Mouse (Mus musculus) neural tube, embryonic 11.5 days (tissue): ENCODE results near the gene Mtfp1. TPM values are rescaled to one million over a fixed set of nuclear protein-coding genes. Genes with fewer than 3 reads are reported as not detected.
"Not testable (repeated sequence)": the region's sequence is repeated elsewhere in the genome, so short reads cannot be mapped to it uniquely, and the experiment has no call there.

Source experiments
- ATAC-seq: fragments of 200-750 bp; cut with Nextera tagmentation; 2 replicates; pipeline ENCODE4 v1.8.0; 2017; ENCODE audit warnings: moderate number of reproducible peaks, mild to moderate bottlenecking, moderate TSS enrichment, moderate library complexity; ENCODE audit not compliant: insufficient read depth, low FRiP score, low TSS enrichment
- DNase-seq: peaks from one replicate; pipeline ENCODE4 v3.0.0-alpha.2; 2015; ENCODE audit warnings: low spot score
- H3K27ac ChIP-seq: fragments of 300-500 bp; sonication (generic); 2 replicates; pipeline ENCODE4 v1.5.1; 2014; ENCODE audit warnings: low read depth, mild to moderate bottlenecking, low read length
- H3K27me3 ChIP-seq: fragments of 300-500 bp; sonication (generic); 2 replicates; pipeline ENCODE4 v1.6.1; 2014; ENCODE audit warnings: mild to moderate bottlenecking, low read length, mixed read lengths; ENCODE audit not compliant: control insufficient read depth, insufficient read depth
- H3K36me3 ChIP-seq: fragments of 300-500 bp; sonication (generic); 2 replicates; pipeline ENCODE4 v1.6.1; 2014; ENCODE audit warnings: mild to moderate bottlenecking, low read length, moderate library complexity, mixed read lengths; ENCODE audit not compliant: control insufficient read depth, insufficient read depth
- H3K4me1 ChIP-seq: fragments of 300-500 bp; sonication (generic); 2 replicates; pipeline ENCODE4 v1.6.1; 2014; ENCODE audit warnings: low read length, mixed read lengths; ENCODE audit not compliant: control insufficient read depth, insufficient read depth
- H3K4me2 ChIP-seq: fragments of 300-500 bp; sonication (generic); 2 replicates; pipeline ENCODE4 v1.6.1; 2014; ENCODE audit warnings: low read depth, mild to moderate bottlenecking, moderate library complexity
- H3K4me3 ChIP-seq: fragments of 300-500 bp; sonication (generic); 2 replicates; pipeline ENCODE4 v1.5.1; 2014; ENCODE audit warnings: low read depth, low read length
- H3K9ac ChIP-seq: fragments of 300-500 bp; sonication (generic); 2 replicates; pipeline ENCODE4 v1.6.1; 2014; ENCODE audit warnings: mild to moderate bottlenecking, low read length
- H3K9me3 ChIP-seq: fragments of 300-500 bp; sonication (generic); 2 replicates; pipeline ENCODE4 v1.6.1; 2016; ENCODE audit warnings: low read length; ENCODE audit not compliant: control insufficient read depth
- WGBS: fragments of 180-500 bp; shearing (Covaris S2); extraction: QIAGEN DNeasy Blood & Tissue Kit; methylation state at CpG from one replicate; pipeline ENCODE4 v1.1.7; 2014; 5-methylcytosine and 5-hydroxymethylcytosine counted together
- polyA plus RNA-seq: library from polyadenylated mRNA; unstranded; fragments of >200 nt; fragmentation: Nextera tagmentation; extraction: Ambion mirVana; gene quantifications from 2 replicates; pipeline ENCODE4 v1.2.1, GENCODE M21; 2014

Gene Mtfp1
- polyA plus RNA-seq, 1 experiment from 2014 or later, result 6.7 TPM

DNA sequence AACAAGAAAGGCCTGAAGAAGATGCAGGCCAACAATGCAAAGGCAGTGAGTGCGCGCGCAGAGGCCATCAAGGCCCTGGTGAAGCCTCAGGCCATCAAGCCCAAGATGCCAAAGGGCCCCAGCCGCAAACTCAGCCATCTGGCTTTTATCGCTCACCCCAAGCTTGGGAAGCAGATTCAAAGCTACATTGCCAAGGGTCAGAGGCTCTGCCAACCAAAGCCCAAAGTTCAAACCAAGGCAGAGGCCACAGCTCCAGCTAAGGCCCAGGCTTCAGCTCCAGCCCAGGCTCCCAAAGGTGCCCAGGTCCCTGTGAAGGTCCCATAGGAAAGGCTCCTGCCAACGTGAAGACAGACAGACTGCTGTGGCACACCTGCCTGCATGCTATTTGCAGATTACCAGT is 12.7 kb upstream of the Mtfp1 start:
- H3K27ac ChIP-seq, H3K36me3 ChIP-seq, H3K4me3 ChIP-seq, H3K4me1 ChIP-seq, H3K27me3 ChIP-seq, H3K9ac ChIP-seq, H3K4me2 ChIP-seq, DNase-seq, H3K9me3 ChIP-seq, ATAC-seq: not testable (repeated sequence)
- WGBS, result 95% methylated on average over 6 of the region's 6 CpGs

DNA sequence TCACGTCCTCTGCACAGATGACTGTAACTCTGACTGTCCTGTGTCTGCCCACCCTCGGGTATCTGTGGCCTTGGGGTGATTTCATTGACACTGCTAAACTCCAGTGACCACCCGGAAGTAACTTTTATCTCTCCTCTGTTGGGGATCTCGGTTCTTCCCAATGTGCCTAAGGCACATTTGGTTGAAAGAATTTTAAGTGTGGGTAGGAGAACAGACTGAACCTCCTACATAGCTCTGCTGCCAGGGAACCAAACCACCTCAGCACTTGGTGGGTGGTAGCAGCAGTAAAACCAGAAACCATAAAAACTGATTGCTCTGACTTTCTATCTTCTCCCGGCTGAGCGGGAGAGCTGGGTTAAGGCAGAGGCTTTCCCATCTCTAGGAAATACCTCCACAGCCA is 10.2 kb upstream of the Mtfp1 start:
- Histone ChIP-seq H3K4me2 (no peak overlapping the region), H3K27ac (no peak overlapping the region), H3K4me1 (no peaks in the 10 kb centered on the region), H3K9ac (no peak overlapping the region), H3K27me3 (no peaks in the 10 kb centered on the region), H3K36me3 (no peaks in the 10 kb centered on the region), H3K9me3 (no peaks in the 10 kb centered on the region), H3K4me3 (no peak overlapping the region)
- no peak for DNase-seq
- WGBS, result 30% methylated on average over 6 of the region's 6 CpGs
- ATAC-seq, result no peak

DNA sequence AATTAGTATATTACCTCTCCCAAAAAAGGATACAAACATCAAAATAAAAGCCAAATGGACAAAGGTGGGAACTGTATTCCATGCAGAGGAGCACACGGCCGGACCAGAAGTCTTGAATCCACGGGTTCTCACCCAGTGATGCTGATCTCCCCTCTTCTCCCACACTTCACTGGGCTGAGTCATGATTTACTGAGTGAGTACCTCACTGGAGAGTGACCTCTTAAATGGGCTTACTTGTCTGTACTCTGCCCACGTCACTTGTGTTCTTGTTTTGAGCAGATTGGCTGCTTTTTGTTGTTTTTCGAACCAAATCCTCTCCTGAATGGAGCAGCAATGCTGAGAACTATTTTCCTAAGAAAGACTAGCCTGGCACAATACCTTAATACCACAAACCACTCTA is 9.7 kb upstream of the Mtfp1 start:
- 68% methylated on average over 5 of the region's 5 CpGs for WGBS
- no peaks in the 10 kb centered on the region for H3K27me3 ChIP-seq

GRCm38 (mm10) chr11:4103522-4103921 is 8.3 kb upstream of the Mtfp1 start:
- ATAC-seq, result no peak

More for the DNA sequence above, 9.7 kb upstream of the Mtfp1 start:
- Histone ChIP-seq H3K36me3 (no peaks in the 10 kb centered on the region), H3K4me3 (no peak overlapping the region), H3K4me1 (no peaks in the 10 kb centered on the region), H3K27ac (no peak overlapping the region), H3K4me2 (no peak overlapping the region), H3K9me3 (no peaks in the 10 kb centered on the region), H3K9ac (no peak overlapping the region)
- ATAC-seq (no peak), DNase-seq (no peak)

GRCm38 (mm10) chr11:4101851-4102250 is 6.6 kb upstream of the Mtfp1 start:
- Histone ChIP-seq H3K36me3 (no peaks in the 10 kb centered on the region), H3K27me3 (no peaks in the 10 kb centered on the region), H3K4me1 (peaks cover 5% of the 10 kb centered on the region), H3K9ac (no peak overlapping the region), H3K4me2 (no peak overlapping the region), H3K27ac (no peak overlapping the region), H3K9me3 (no peaks in the 10 kb centered on the region), H3K4me3 (no peak overlapping the region)
- ATAC-seq (no peak), DNase-seq (no peak)
- WGBS, result 90% methylated on average over 5 of the region's 5 CpGs

More at GRCm38 (mm10) chr11:4103522-4103921, 8.3 kb upstream of the Mtfp1 start:
- no peaks in the 10 kb centered on the region for H3K36me3 ChIP-seq
- 86% methylated on average over 14 of the region's 14 CpGs for WGBS
- H3K4me2 ChIP-seq, result no peak overlapping the region
- H3K4me1 ChIP-seq, result no peaks in the 10 kb centered on the region
- H3K9ac ChIP-seq, result no peak overlapping the region
- DNase-seq, result no peak
- no peaks in the 10 kb centered on the region for H3K9me3 ChIP-seq
- H3K4me3 ChIP-seq, result no peak overlapping the region
- no peak overlapping the region for H3K27ac ChIP-seq
- H3K27me3 ChIP-seq, result no peaks in the 10 kb centered on the region

GRCm38 (mm10) chr11:4099447-4099846 is 4.2 kb upstream of the Mtfp1 start:
- H3K36me3 ChIP-seq, result no peaks in the 10 kb centered on the region
- no peak for ATAC-seq
- H3K9me3 ChIP-seq, result no peaks in the 10 kb centered on the region
- no peak overlapping the region for H3K9ac ChIP-seq
- no peaks in the 10 kb centered on the region for H3K27me3 ChIP-seq
- H3K4me3 ChIP-seq, result no peak overlapping the region
- H3K4me2 ChIP-seq, result no peak overlapping the region
- no peak overlapping the region for H3K27ac ChIP-seq
- 69% methylated on average over 3 of the region's 3 CpGs for WGBS
- no peak for DNase-seq
- peaks cover 13% of the 10 kb centered on the region for H3K4me1 ChIP-seq

DNA sequence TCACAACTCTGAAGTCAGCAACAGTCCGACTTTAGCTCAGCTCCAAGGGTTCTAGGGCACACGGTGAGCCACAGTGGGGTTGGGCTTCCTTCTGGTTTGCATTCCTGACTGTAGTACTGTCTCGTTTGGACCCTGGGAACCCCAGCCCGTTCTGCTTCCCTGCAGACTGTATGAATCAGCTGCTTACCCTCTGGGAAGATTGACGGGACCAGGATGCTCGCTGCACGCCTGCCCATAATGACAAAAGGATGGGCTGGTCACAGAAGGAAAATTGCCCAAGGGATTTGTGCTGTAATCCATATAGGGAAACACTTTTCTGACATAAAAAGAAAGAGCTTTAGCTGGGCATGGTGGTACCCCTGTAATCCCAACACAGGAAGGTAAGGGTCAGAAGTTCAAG is 3.6 kb upstream of the Mtfp1 start:
- Histone ChIP-seq H3K27ac (no peak overlapping the region), H3K4me1 (peaks cover 13% of the 10 kb centered on the region), H3K27me3 (no peaks in the 10 kb centered on the region), H3K9ac (no peak overlapping the region), H3K4me3 (no peak overlapping the region), H3K4me2 (no peak overlapping the region), H3K9me3 (no peaks in the 10 kb centered on the region), H3K36me3 (no peaks in the 10 kb centered on the region)
- 81% methylated on average over 7 of the region's 7 CpGs for WGBS
- DNase-seq, result no peak
- ATAC-seq, result no peak

DNA sequence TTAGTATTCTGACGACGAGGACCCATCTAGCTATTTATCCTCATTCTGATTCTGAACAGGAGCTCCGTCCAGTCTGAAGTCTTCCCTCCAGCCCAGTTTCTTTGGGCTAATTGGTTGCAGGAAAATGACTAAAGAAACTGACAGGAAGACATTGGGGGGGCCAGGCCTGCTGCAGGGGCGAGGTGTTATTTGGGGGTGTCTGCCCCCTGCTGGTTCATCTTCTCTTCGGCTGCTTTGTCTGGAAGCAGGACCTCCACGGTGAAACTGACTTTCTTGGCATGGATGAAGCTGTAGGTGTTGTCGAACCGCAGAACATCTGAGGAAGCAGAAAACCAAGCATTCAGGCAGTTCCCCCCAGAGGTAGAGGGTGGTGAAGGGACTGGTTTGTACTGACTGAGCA is 2.9 kb upstream of the Mtfp1 start:
- Histone ChIP-seq H3K27ac (no peak overlapping the region), H3K9me3 (no peaks in the 10 kb centered on the region), H3K27me3 (no peaks in the 10 kb centered on the region), H3K36me3 (no peaks in the 10 kb centered on the region), H3K4me2 (no peak overlapping the region), H3K4me3 (no peak overlapping the region), H3K4me1 (peaks cover 13% of the 10 kb centered on the region), H3K9ac (no peak overlapping the region)
- ATAC-seq, result no peak
- DNase-seq, result no peak
- 74% methylated on average over 8 of the region's 8 CpGs for WGBS

GRCm38 (mm10) chr11:4097091-4097621 is 1.9 kb upstream of the Mtfp1 start:
- no peak for DNase-seq
- no peaks in the 10 kb centered on the region for H3K27me3 ChIP-seq
- peak overlapping the region; percentile 79 for H3K9ac ChIP-seq
- H3K36me3 ChIP-seq, result no peaks in the 10 kb centered on the region; the same call in 1 of the 2 replicates
- H3K4me3 ChIP-seq, result peak overlapping the region; percentile 43
- peaks cover 13% of the 10 kb centered on the region for H3K4me1 ChIP-seq
- peak; percentile 22 for ATAC-seq
- WGBS, result 26% methylated on average over 10 of the region's 10 CpGs
- peak overlapping the region; percentile 85 for H3K4me2 ChIP-seq
- no peaks in the 10 kb centered on the region for H3K9me3 ChIP-seq
- H3K27ac ChIP-seq, result peak overlapping the region; percentile 81
